Mouse (Mus musculus) liver, postnatal 0 days (tissue): Measurements from ENCODE around the gene Mt3. TPM values are rescaled to one million over a fixed set of nuclear protein-coding genes. Genes with fewer than 3 reads are reported as not detected.
A peak's percentile ranks its signal among the peaks of the same experiment; 100 is the strongest.

Experiments used
- ATAC-seq: fragments of 200-750 bp; cut with Nextera tagmentation; 2 replicates; pipeline ENCODE4 v1.8.0; 2017; ENCODE audit warnings: mild to moderate bottlenecking, moderate library complexity
- DNase-seq: peaks from one replicate; pipeline ENCODE4 v3.0.0-alpha.2; 2016
- H3K27ac ChIP-seq: fragments of 300-500 bp; sonication (generic); 2 replicates; pipeline ENCODE4 v1.5.1; 2014; ENCODE audit warnings: antibody characterized with exemption, moderate library complexity, mild to moderate bottlenecking, low read depth
- H3K27me3 ChIP-seq: fragments of 300-500 bp; sonication (generic); 2 replicates; pipeline ENCODE4 v1.6.1; 2014; ENCODE audit warnings: low read length, control low read depth, mixed read lengths; ENCODE audit not compliant: insufficient read depth
- H3K36me3 ChIP-seq: fragments of 300-500 bp; sonication (generic); replicated peaks from 2 replicates; pipeline ENCODE4 v1.6.1; 2014; ENCODE audit warnings: mild to moderate bottlenecking, control low read depth, low read length, moderate library complexity, mixed read lengths; ENCODE audit not compliant: insufficient read depth
- H3K4me1 ChIP-seq: fragments of 300-500 bp; sonication (generic); 2 replicates; pipeline ENCODE4 v1.6.1; 2014; ENCODE audit warnings: antibody characterized with exemption, mild to moderate bottlenecking, control low read depth; ENCODE audit not compliant: insufficient read depth
- H3K4me2 ChIP-seq: fragments of 300-500 bp; sonication (generic); 2 replicates; pipeline ENCODE4 v1.6.1; 2014; ENCODE audit warnings: low read depth, mild to moderate bottlenecking, low read length, moderate library complexity, mixed read lengths
- H3K4me3 ChIP-seq: fragments of 300-500 bp; sonication (generic); 2 replicates; pipeline ENCODE4 v1.5.1; 2014; ENCODE audit warnings: low read depth, low read length
- H3K9ac ChIP-seq: fragments of 300-500 bp; sonication (generic); replicated peaks from 2 replicates; pipeline ENCODE4 v1.6.1; 2014; ENCODE audit warnings: mild to moderate bottlenecking, moderate library complexity
- H3K9me3 ChIP-seq: fragments of 300-500 bp; sonication (generic); 2 replicates; pipeline ENCODE4 v1.6.1; 2016; ENCODE audit warnings: mild to moderate bottlenecking, control low read depth, low read length, mixed read lengths
- CTCF ChIP-seq: sonication (generic); IDR thresholded peaks from 2 replicates; pipeline ENCODE4 v1.5.1; 2016; ENCODE audit warnings: antibody characterized with exemption, low read depth
- EP300 ChIP-seq: IDR thresholded peaks from 2 replicates; pipeline ENCODE4 v1.6.1; 2016; ENCODE audit warnings: antibody characterized with exemption, low read depth, mild to moderate bottlenecking
- WGBS: fragments of 180-500 bp; shearing (Covaris S2); extraction: QIAGEN DNeasy Blood & Tissue Kit; methylation state at CpG from one replicate; pipeline ENCODE4 v1.1.7; 2014; ENCODE audit not compliant: insufficient replicate concordance; 5-methylcytosine and 5-hydroxymethylcytosine counted together
- polyA plus RNA-seq: library from polyadenylated mRNA; unstranded; fragments of >200 nt; fragmentation: Nextera tagmentation; extraction: Ambion mirVana; gene quantifications from 2 replicates; pipeline ENCODE4 v1.2.1, GENCODE M21; 2015

Gene Mt3
- polyA plus RNA-seq, 1 experiment from 2014 or later: not detected

DNA sequence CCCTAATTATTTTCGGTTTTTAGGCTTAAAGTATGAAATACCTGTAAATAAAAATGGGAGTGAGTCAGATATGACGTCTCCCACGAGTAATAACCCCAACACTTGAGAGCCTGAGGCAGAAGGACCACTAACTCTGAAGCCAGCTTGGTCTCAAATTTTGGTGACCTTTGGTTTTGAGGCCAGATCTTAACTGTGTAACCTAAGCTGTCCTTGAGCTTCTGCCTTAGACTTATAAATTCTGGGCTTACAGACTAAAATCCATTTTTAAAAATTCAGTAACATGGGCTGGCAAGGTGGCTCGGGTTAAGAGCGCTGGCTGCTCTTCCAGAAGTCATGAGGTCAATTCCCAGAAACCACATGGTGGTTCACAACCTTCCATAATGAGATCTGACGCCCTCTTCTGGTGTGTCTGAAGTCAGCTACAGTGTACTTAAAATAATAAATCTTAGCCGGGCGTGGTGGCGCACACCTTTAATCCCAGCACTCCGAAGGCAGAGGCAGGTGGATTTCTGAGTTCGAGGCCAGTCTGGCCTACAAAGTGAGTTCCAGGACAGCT lies 21.5 kb downstream of the Mt3 start:
- H3K27me3 ChIP-seq: peaks cover 3% of the 10 kb centered on the region; the same call in 1 of the 2 replicates
- H3K4me1 ChIP-seq: peaks cover 42% of the 10 kb centered on the region
- H3K4me3 ChIP-seq: peak overlapping the region; percentile 81
- TF ChIP-seq CTCF: peak; percentile 49
- TF ChIP-seq EP300: no peak
- peak overlapping the region; percentile 96 for H3K27ac ChIP-seq
- H3K9ac ChIP-seq: peak overlapping the region; percentile 92
- 34% methylated on average over 11 of the region's 11 CpGs for WGBS
- no peaks in the 10 kb centered on the region for H3K9me3 ChIP-seq
- H3K4me2 ChIP-seq: peak overlapping the region; percentile 78
- no peaks in the 10 kb centered on the region for H3K36me3 ChIP-seq
- ATAC-seq (no peak), DNase-seq (no peak)

DNA sequence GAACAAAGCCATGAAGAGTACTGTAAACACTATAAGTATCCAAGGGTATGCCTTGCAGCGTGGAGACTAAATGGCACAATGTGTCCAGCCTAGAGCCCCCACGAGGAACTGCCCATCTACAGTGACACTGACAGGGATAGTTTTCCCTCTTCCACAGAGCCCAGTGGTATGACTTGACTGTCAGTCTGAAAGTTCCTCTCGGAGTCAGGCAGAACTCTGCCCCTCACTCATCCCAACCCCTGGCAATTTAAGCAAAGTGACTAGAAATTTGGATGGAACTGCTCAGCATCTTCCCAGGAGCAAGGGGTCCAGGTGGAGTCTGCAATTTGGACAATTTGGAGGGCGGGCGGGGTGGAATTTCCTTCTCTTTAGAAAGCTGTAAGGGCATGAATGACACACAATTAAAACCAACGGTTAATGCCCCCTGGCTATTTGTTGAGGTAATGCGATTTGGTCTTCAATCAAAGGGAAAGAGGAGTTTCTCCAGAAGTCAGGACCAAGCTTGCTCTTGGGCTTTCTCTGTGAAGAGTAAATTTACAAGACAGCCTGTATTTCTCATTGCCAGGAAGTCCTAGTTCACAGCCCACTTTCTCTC lies 22.3 kb downstream of the Mt3 start:
- H3K9ac ChIP-seq: peak overlapping the region; percentile 92
- H3K27me3 ChIP-seq: peaks cover 3% of the 10 kb centered on the region; the same call in 1 of the 2 replicates
- 38% methylated on average over 7 of the region's 7 CpGs for WGBS
- peaks cover 38% of the 10 kb centered on the region for H3K4me1 ChIP-seq
- H3K27ac ChIP-seq: peak overlapping the region; percentile 96
- DNase-seq (no peak), ATAC-seq (no peak)
- peak overlapping the region; percentile 81 for H3K4me3 ChIP-seq
- peak overlapping the region; percentile 78 for H3K4me2 ChIP-seq
- H3K9me3 ChIP-seq: no peaks in the 10 kb centered on the region
- TF ChIP-seq CTCF (peak; percentile 53), EP300 (no peak)
- H3K36me3 ChIP-seq: no peaks in the 10 kb centered on the region

DNA sequence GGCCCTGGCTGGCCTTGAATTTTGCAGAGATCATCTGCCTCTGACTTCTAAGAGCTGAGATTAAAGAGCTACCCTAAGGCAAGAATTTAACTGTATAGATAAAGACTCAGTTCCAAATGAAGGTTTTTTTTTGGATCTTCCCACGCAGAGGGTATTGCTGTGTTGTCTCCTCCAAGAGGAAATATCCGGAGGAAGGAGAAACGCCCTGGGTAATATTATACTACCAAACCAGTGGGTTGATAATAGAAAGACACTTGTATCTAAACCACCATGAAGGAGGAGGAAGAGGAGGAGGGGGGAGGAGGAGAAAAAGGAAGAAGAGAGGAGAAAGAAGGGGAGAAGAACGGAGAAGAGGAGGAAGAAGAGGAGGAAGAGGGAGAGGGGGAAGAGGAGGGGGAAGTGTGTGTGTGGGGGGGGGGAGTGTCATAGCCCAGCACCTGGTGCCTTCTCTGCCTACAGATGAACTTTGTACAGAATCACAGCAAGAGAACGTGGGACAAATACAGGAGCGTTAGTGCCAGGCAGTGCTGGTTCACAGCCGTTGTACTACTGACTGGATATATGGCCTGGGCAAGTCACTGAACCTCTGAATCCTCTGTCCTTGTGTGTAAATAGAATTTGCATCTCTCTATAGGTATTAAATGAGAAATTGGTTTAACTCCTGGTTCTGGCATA lies 25.4 kb downstream of the Mt3 start:
- peaks cover 25% of the 10 kb centered on the region for H3K4me1 ChIP-seq
- DNase-seq (no peak), ATAC-seq (no peak)
- no peaks in the 10 kb centered on the region; the same call in 1 of the 2 replicates for H3K36me3 ChIP-seq
- TF ChIP-seq CTCF (no peak), EP300 (no peak)
- H3K27ac ChIP-seq: peak overlapping the region; percentile 98
- 43% methylated on average over 7 of the region's 7 CpGs for WGBS
- H3K27me3 ChIP-seq: no peaks in the 10 kb centered on the region
- peak overlapping the region; percentile 47 for H3K9ac ChIP-seq
- H3K9me3 ChIP-seq: no peaks in the 10 kb centered on the region
- H3K4me3 ChIP-seq: peak overlapping the region; percentile 72; the same call in 1 of the 2 replicates
- H3K4me2 ChIP-seq: peak overlapping the region; percentile 82

DNA sequence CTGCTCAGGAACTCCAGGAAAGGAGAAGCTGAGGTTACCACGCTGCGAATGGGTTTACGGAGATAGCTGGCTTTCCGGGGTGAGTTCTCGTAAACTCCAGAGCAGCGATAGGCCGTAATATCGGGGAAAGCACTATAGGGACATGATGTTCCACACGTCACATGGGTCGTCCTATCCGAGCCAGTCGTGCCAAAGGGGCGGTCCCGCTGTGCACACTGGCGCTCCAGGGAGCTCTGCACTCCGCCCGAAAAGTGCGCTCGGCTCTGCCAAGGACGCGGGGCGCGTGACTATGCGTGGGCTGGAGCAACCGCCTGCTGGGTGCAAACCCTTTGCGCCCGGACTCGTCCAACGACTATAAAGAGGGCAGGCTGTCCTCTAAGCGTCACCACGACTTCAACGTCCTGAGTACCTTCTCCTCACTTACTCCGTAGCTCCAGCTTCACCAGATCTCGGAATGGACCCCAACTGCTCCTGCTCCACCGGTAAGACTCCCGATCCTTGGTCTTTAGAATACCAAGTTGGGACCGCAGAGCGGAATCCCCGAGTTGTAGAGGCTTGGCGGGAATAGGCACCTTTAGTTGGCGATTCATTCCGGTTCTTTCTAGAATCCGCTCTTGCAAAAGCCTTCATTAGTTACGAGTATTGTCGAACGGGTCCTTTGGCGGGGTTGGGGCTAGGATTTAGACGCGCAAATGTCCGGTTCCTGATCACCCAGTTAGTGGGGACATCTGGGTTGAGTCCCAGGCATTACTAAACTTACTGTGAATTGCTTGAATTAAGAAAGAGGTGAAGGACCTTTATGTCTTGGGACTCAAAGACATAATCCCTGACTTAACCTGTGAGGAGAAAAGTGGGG lies 26.7 kb downstream of the Mt3 start, which contains the start of gene Mt1:
Gene Mt1, plus strand, starts transcription at position 226 of the 856 bp plus-strand sequence.
- WGBS: under 1% methylated on average over 50 of the region's 50 CpGs
- TF ChIP-seq CTCF: no peak
- TF ChIP-seq EP300: peak; percentile 97
- Histone ChIP-seq H3K9me3 (no peaks in the 10 kb centered on the region), H3K4me2 (peak within 1 kb of the TSS; percentile 82), H3K27me3 (no peaks in the 10 kb centered on the region), H3K4me1 (peaks cover 34% of the 10 kb centered on the region), H3K9ac (peak within 1 kb of the TSS; percentile 85), H3K4me3 (peak within 1 kb of the TSS; percentile 72), H3K36me3 (no peaks in the 10 kb centered on the region; the same call in 1 of the 2 replicates), H3K27ac (peak within 1 kb of the TSS; percentile 98)
- ATAC-seq (peak; percentile 88), DNase-seq (peak; percentile 99)

DNA sequence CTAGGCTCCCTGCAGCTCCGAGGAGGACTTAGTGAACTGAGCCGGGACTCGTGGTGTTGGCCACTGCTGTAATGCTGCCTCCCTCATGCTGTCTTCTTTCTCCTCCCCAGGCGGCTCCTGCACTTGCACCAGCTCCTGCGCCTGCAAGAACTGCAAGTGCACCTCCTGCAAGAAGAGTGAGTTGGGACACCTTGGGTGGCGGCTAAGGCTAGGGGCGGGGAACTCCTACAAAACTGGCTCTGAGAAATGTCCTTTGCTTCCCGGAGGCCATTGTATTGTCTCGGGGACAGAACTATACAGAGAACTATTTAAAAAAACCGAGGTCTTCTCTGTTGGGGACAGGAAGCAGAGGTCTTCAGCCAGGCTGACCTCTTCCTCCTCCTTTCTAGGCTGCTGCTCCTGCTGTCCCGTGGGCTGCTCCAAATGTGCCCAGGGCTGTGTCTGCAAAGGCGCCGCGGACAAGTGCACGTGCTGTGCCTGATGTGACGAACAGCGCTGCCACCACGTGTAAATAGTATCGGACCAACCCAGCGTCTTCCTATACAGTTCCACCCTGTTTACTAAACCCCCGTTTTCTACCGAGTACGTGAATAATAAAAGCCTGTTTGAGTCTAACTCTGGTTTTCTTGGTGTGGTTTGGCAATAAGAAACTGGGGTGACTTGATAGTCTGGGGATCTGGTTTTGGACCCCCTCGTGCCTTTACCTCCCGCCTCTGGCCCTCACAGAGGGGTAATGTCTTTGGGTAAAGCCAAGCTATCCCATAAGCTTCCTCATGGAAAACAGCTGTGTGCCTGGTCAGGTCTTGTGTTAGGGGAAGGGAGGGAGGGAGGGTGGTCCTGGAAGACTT lies 27.5 kb downstream of the Mt3 start:
- H3K36me3 ChIP-seq: no peaks in the 10 kb centered on the region; the same call in 1 of the 2 replicates
- 4% methylated on average over 25 of the region's 25 CpGs for WGBS
- TF ChIP-seq EP300 (no peak; the same call in none of the 2 replicates), CTCF (no peak)
- peak overlapping the region; percentile 82 for H3K4me2 ChIP-seq
- ATAC-seq (no peak), DNase-seq (peak; percentile 62)
- peak overlapping the region; percentile 72 for H3K4me3 ChIP-seq
- H3K9me3 ChIP-seq: no peaks in the 10 kb centered on the region
- H3K27me3 ChIP-seq: no peaks in the 10 kb centered on the region
- peak overlapping the region; percentile 85 for H3K9ac ChIP-seq
- H3K4me1 ChIP-seq: peaks cover 35% of the 10 kb centered on the region
- H3K27ac ChIP-seq: peak overlapping the region; percentile 97
